Mouse (Mus musculus): Measurements from ENCODE around the gene 2810408A11Rik. TPM values are rescaled to one million over a fixed set of nuclear protein-coding genes. Genes with fewer than 3 reads are reported as not detected.
"Not testable (repeated sequence)": the region's sequence is repeated elsewhere in the genome, so short reads cannot be mapped to it uniquely, and the experiment has no call there.

The 2810408A11Rik gene
- polyA plus RNA-seq, 1 experiment from 2014 or later = 0.89 TPM

DNA sequence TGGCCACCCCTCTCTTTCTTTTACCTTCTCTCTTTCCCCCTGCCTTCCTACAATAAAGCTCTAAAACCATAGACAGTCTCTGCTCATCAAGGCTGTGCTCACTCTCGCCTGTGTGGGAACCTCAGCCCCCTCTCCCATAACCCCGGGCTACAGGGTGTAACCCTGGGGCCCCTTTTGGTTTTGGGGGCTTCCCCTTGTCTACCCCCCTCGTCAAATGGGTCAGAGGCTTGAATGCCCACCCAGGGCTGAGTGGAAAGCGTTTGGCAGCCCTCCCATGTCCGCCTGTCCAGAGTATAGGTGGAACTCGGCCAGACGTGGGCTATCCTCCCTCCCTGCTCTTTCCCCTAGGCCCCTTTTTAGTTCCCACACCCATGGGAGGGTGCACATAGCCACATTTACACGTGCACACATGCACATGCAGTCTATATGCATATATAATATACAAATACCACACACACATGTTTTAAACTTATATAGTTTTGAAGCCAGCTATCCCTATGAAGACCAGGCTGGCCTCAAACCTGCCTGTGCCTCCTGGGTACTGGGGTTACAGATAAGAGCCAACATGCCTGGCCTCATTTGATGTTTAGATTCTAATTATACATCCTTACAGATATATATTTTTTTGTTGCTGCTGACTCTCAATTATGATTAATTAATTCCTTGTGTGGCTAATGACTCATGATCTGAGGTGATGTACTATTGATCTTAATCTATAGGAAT, 36.5 kb downstream of the 2810408A11Rik start:
- Histone ChIP-seq H3K4me3 (replicated peaks) (no peak overlapping the region), H3K9ac (peak overlapping the region; percentile 22), H3K4me1 (replicated peaks) (peaks cover 59% of the 10 kb centered on the region), H3K4me2 (peak overlapping the region; percentile 48), H3K9me3 (replicated peaks) (no peaks in the 10 kb centered on the region), H3K27me3 (peaks cover 7% of the 10 kb centered on the region; the same call in 1 of the 2 replicates), H3K27ac (replicated peaks) (peak overlapping the region; percentile 81), H3K36me3 (replicated peaks) (no peaks in the 10 kb centered on the region)
- WGBS (ENCODE audit: insufficient replicate concordance) = 23% methylated on average over 8 of the region's 8 CpGs
- peak; percentile 51; the same call in 1 of the 2 replicates for ATAC-seq (ENCODE audit: insufficient read depth)

DNA sequence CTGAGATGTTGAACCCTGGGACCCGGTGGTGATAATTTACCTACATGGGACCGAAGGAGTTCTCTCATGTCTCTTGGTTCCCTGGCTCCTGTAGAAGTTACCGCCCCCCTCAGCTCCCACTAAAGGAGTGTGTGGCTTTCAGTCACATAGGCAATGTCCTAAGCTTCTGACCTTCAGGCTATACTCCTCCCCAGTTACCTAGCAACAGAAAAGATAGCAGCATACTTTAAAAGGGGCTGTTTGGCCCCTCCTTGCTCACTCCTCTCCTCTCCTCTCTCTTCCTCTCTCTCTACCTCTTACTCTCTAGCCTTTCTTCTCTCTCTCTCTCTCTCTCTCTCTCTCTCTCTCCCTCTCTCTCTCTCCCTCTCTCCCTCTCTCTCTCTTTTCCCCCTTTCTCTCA, 37.1 kb downstream of the 2810408A11Rik start:
- Histone ChIP-seq H3K4me2 (peak overlapping the region; percentile 48), H3K27ac (replicated peaks) (peak overlapping the region; percentile 81), H3K9ac (peak overlapping the region; percentile 22; the same call in 1 of the 2 replicates), H3K4me1 (replicated peaks) (peaks cover 57% of the 10 kb centered on the region), H3K27me3 (peaks cover 13% of the 10 kb centered on the region)
- not testable (repeated sequence) for H3K4me3 ChIP-seq (replicated peaks); H3K36me3 ChIP-seq (replicated peaks); H3K9me3 ChIP-seq (replicated peaks)
- WGBS (ENCODE audit: insufficient replicate concordance) = 68% methylated on average over 3 of the region's 3 CpGs
- peak; percentile 56 for ATAC-seq (ENCODE audit: insufficient read depth)

DNA sequence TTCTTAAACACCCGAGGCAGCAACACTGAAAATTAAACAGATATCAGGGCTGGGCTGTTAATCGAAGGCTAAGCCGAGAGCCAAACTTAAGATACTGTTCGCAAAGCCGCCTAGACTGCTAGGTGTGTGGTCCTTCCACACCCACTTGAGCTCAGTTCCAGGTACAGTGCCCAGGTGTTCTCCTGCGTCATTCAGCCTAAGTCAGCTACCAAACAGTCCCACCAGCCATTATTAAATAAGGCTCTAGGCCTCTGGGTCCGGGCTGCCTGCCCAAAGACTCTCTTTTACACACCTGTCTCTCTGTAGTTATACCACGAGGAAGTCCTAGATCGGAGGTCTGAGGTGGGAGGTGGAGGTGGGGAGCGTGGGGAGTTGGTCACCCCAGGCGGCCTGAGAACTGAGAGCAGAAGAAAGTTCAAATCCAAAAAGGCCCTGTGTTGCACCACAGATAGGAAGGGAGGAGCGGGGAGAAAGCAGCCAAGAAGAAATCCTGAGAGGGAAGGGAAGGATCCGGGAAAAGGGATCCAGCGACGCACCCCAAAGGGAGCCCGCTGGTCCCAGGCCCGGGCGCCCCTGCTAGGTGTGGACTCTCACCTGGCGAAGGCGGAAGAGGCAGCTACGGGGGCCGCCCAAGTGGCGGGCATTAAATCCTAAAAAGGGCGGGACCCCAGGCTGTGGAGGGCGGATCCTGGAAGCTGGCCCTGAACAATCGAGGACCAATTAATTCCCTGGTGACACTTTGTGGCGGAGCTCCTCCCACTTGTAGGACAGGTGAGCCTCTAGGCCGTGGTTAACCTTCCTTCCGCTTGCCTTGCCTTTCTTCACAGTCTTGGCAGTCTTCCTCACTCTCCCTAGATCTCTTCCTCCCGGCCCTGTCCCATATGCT, 42.4 kb downstream of the 2810408A11Rik start, which contains the start of gene Tnk1:
Gene Tnk1 (minus strand): TSS at position 618 of the 886 bp plus-strand sequence.
- H3K4me3 ChIP-seq (replicated peaks) = no peak within 1 kb of the TSS
- WGBS (ENCODE audit: insufficient replicate concordance) = 44% methylated on average over 30 of the region's 30 CpGs
- H3K4me2 ChIP-seq = 0 out of 2 replicates have a peak within 1 kb of the TSS, but pooled peaks have one; percentile 15

DNA sequence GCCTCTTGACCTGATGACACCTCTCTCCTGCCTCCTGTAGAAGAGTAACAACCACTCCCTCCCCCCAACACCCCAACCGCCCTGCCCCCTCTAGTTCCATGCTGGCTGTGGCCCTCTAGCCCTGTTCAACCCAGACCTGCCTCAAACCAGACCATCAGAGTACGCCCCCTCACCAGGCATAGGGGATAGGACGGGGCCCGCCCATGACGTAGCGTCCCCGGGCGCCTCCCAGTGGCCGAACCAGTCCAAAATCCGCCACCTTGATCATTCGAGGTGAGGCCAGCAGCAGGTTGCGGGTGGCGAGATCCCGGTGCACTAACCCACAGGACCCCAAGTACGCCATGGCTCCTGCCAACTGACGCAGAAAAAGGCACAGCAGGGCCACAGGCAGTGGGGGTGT, 45.4 kb downstream of the 2810408A11Rik start:
- Histone ChIP-seq H3K27ac (replicated peaks) (peak overlapping the region; percentile 97), H3K4me2 (peak overlapping the region; percentile 61), H3K9ac (peak overlapping the region; percentile 54), H3K36me3 (replicated peaks) (peaks cover 27% of the 10 kb centered on the region), H3K4me3 (replicated peaks) (peak overlapping the region; percentile 29; the same call in 1 of the 2 replicates), H3K27me3 (peaks cover 25% of the 10 kb centered on the region), H3K9me3 (replicated peaks) (no peaks in the 10 kb centered on the region), H3K4me1 (replicated peaks) (peaks cover 66% of the 10 kb centered on the region)
- ATAC-seq (ENCODE audit: insufficient read depth) = peak; percentile 18
- WGBS (ENCODE audit: insufficient replicate concordance) = 33% methylated on average over 16 of the region's 16 CpGs

More for the DNA sequence above, 42.4 kb downstream of the 2810408A11Rik start, which contains the start of gene Tnk1:
- H3K27ac ChIP-seq (replicated peaks) = no peak within 1 kb of the TSS
- peaks cover 25% of the 10 kb centered on the region for H3K27me3 ChIP-seq
- ATAC-seq (ENCODE audit: insufficient read depth) = no peak
- H3K4me1 ChIP-seq (replicated peaks) = peaks cover 43% of the 10 kb centered on the region
- no peaks in the 10 kb centered on the region for H3K36me3 ChIP-seq (replicated peaks)
- no peaks in the 10 kb centered on the region for H3K9me3 ChIP-seq (replicated peaks)
- no peak within 1 kb of the TSS for H3K9ac ChIP-seq

DNA sequence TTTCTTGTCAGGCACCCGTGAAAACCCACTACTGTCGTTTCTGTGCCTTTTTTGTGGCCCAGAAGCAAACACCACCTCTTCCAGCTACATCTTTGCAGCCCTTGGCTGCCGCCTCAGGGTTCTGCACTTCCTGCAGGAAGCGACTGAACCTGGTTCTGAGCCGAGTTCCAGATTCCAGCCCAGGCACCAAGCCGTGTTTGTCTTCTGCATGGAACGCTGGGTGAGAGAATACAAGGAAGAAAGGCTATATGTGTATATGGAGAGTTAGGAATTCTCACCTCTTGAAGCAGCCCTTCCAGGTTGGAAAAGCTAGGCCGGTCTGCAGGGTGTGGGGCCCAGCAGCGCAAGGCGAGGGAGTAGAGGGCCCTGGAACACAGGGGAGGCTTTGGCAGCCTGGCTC, 46.1 kb downstream of the 2810408A11Rik start:
- Histone ChIP-seq H3K9ac (peak overlapping the region; percentile 54), H3K9me3 (replicated peaks) (no peaks in the 10 kb centered on the region), H3K36me3 (replicated peaks) (peaks cover 33% of the 10 kb centered on the region), H3K4me2 (peak overlapping the region; percentile 61), H3K4me3 (replicated peaks) (peak overlapping the region; percentile 29), H3K4me1 (replicated peaks) (peaks cover 73% of the 10 kb centered on the region), H3K27ac (replicated peaks) (peak overlapping the region; percentile 97), H3K27me3 (peaks cover 22% of the 10 kb centered on the region)
- ATAC-seq (ENCODE audit: insufficient read depth) = no peak
- 61% methylated on average over 10 of the region's 10 CpGs for WGBS (ENCODE audit: insufficient replicate concordance)

DNA sequence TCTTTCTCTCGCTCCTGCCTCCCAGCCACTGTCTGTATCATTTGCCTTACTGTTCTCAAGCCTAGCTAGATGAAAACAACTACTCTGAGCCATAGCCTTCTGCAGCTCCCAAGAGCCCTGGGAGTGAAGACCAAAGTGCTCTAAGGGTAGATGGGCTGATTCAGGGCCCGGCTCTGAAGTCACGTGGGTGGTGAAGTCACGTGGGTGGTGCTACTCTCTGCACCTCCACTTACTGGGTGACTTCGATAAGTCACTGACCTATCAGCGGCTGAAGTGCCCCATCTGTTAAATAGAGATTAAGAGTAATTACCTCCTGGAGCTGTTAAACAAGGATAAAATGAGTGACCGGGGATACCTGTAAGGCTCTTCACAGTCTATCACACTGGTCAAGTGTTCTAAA, 46.8 kb downstream of the 2810408A11Rik start:
- Histone ChIP-seq H3K9me3 (replicated peaks) (no peaks in the 10 kb centered on the region), H3K27me3 (peaks cover 15% of the 10 kb centered on the region), H3K4me2 (peak overlapping the region; percentile 65), H3K4me3 (replicated peaks) (peak overlapping the region; percentile 34), H3K9ac (peak overlapping the region; percentile 54), H3K27ac (replicated peaks) (peak overlapping the region; percentile 97), H3K4me1 (replicated peaks) (peaks cover 80% of the 10 kb centered on the region), H3K36me3 (replicated peaks) (peaks cover 40% of the 10 kb centered on the region)
- WGBS (ENCODE audit: insufficient replicate concordance) = 14% methylated on average over 7 of the region's 7 CpGs
- peak; percentile 94 for ATAC-seq (ENCODE audit: insufficient read depth)

DNA sequence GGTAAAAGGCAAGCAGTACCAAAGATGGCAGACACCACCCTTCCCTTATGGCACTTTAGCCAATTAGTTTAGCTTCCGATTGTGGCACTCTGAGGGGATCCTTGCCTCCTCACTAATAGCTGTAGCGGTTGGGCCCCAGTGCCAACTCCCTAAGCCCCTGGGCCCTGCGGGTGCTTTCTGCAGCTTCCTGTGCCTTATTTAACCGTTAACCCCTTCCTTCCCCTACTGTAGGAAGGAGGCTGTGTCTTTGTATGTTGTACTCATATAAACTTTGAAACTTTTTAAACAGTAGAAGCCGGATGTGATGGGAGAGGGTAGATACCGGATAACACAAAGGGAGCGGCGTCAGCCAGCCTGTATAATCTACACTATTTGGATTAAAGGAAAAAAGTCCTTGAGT, 50.0 kb downstream of the 2810408A11Rik start:
- H3K36me3 ChIP-seq (replicated peaks) = peaks cover 55% of the 10 kb centered on the region
- H3K4me1 ChIP-seq (replicated peaks) = peaks cover 97% of the 10 kb centered on the region
- H3K9ac ChIP-seq = no peak overlapping the region
- H3K27ac ChIP-seq (replicated peaks) = peak overlapping the region; percentile 97
- H3K9me3 ChIP-seq (replicated peaks) = no peaks in the 10 kb centered on the region
- no peak overlapping the region for H3K4me3 ChIP-seq (replicated peaks)
- peak overlapping the region; percentile 11 for H3K4me2 ChIP-seq
- WGBS (ENCODE audit: insufficient replicate concordance) = 38% methylated on average over 8 of the region's 8 CpGs
- no peaks in the 10 kb centered on the region for H3K27me3 ChIP-seq
- ATAC-seq (ENCODE audit: insufficient read depth) = no peak

DNA sequence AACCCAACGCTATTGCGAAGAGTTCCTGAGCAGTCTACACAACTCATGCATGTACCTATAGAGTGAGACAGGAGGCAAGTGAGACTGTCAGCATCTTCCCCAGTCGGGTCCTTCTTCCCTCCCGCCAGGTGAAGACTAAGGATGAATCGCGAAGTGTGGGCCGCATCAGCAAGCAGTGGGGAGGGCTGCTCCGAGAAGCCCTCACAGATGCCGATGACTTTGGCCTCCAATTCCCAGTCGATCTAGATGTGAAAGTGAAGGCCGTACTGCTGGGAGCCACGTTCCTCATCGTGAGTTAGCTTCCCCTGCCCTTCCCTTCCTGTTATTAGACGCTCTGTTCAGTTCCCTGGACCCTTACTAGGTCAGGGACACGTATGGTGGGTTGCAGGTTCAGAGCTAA, 50.9 kb downstream of the 2810408A11Rik start:
- ATAC-seq (ENCODE audit: insufficient read depth) = no peak
- Histone ChIP-seq H3K36me3 (replicated peaks) (peaks cover 55% of the 10 kb centered on the region), H3K9ac (no peak overlapping the region), H3K27me3 (no peaks in the 10 kb centered on the region), H3K27ac (replicated peaks) (peak overlapping the region; percentile 97), H3K4me3 (replicated peaks) (no peak overlapping the region), H3K4me1 (replicated peaks) (peaks cover 96% of the 10 kb centered on the region), H3K9me3 (replicated peaks) (no peaks in the 10 kb centered on the region), H3K4me2 (0 out of 2 replicates have a peak overlapping the region, but pooled peaks have one; percentile 11)
- 80% methylated on average over 15 of the region's 15 CpGs for WGBS (ENCODE audit: insufficient replicate concordance)

DNA sequence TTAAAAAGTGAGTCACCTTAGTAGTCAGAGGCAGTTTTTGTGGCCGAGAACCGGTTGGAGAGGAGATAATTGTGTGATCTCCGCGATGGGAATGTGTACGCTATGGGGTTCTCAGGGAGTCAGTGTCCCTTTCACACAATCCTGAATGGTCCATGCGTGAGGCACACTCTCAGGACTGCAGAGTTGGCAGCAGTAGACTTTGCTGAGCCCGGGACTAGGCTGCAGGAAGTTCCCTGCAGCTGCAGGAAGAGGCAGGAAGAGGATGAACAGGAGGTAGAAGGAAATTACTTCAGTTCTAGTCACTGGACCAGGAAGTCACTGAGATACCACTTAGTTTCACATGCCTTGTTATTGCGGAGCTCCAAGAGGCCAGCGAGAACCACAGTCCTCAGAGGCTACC, 51.7 kb downstream of the 2810408A11Rik start:
- Histone ChIP-seq H3K27ac (replicated peaks) (peak overlapping the region; percentile 97), H3K9me3 (replicated peaks) (no peaks in the 10 kb centered on the region), H3K4me1 (replicated peaks) (peaks cover 90% of the 10 kb centered on the region), H3K27me3 (no peaks in the 10 kb centered on the region), H3K36me3 (replicated peaks) (peaks cover 55% of the 10 kb centered on the region), H3K4me3 (replicated peaks) (no peak overlapping the region), H3K4me2 (0 out of 2 replicates have a peak overlapping the region, but pooled peaks have one; percentile 94), H3K9ac (no peak overlapping the region)
- whole genome bisulfite sequencing (ENCODE audit: insufficient replicate concordance) = 71% methylated on average over 9 of the region's 9 CpGs
- no peak for ATAC-seq (ENCODE audit: insufficient read depth)

DNA sequence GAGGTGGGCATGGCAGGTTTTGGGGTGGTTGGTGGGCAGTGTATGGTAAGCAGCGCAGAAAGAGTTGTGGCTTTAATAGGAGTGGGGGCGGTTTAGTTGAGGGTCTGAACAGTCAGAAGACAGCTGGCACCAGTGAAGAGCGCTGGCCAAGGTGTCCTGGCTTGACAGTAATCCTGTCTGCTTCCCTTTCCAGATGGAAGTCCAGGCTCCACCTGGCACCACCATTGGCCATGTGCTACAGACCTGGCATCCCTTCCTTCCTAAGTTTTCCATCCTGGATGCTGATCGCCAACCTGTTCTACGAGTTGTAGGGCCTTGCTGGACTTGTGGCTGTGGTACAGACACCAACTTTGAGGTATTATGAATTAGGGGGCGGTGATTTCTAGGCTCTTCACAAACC, 52.8 kb downstream of the 2810408A11Rik start:
- ATAC-seq (ENCODE audit: insufficient read depth) = no peak
- peak overlapping the region; percentile 86; the same call in 1 of the 2 replicates for H3K9ac ChIP-seq
- 93% methylated on average over 6 of the region's 6 CpGs for WGBS (ENCODE audit: insufficient replicate concordance)

More for the DNA sequence above, 52.8 kb downstream of the 2810408A11Rik start:
- Histone ChIP-seq H3K4me1 (replicated peaks) (peaks cover 88% of the 10 kb centered on the region), H3K36me3 (replicated peaks) (peaks cover 55% of the 10 kb centered on the region), H3K27me3 (no peaks in the 10 kb centered on the region), H3K4me2 (peak overlapping the region; percentile 94), H3K4me3 (replicated peaks) (peak overlapping the region; percentile 79), H3K9me3 (replicated peaks) (no peaks in the 10 kb centered on the region), H3K27ac (replicated peaks) (peak overlapping the region; percentile 97)

All from liver, embryonic 15.5 days (tissue).